Mouse (Mus musculus) liver, postnatal 0 days (tissue): ENCODE data around the gene Snai1. TPM values are rescaled to one million over a fixed set of nuclear protein-coding genes. Genes with fewer than 3 reads are reported as not detected.

Experiments used
- ATAC-seq: fragments of 200-750 bp; cut with Nextera tagmentation; 2 replicates; pipeline ENCODE4 v1.8.0; 2017; ENCODE audit warnings: mild to moderate bottlenecking, moderate library complexity
- DNase-seq: peaks from one replicate; pipeline ENCODE4 v3.0.0-alpha.2; 2016
- H3K27ac ChIP-seq: fragments of 300-500 bp; sonication (generic); 2 replicates; pipeline ENCODE4 v1.5.1; 2014; ENCODE audit warnings: antibody characterized with exemption, moderate library complexity, mild to moderate bottlenecking, low read depth
- H3K27me3 ChIP-seq: fragments of 300-500 bp; sonication (generic); 2 replicates; pipeline ENCODE4 v1.6.1; 2014; ENCODE audit warnings: low read length, control low read depth, mixed read lengths; ENCODE audit not compliant: insufficient read depth
- H3K36me3 ChIP-seq: fragments of 300-500 bp; sonication (generic); replicated peaks from 2 replicates; pipeline ENCODE4 v1.6.1; 2014; ENCODE audit warnings: mild to moderate bottlenecking, control low read depth, low read length, moderate library complexity, mixed read lengths; ENCODE audit not compliant: insufficient read depth
- H3K4me1 ChIP-seq: fragments of 300-500 bp; sonication (generic); 2 replicates; pipeline ENCODE4 v1.6.1; 2014; ENCODE audit warnings: antibody characterized with exemption, mild to moderate bottlenecking, control low read depth; ENCODE audit not compliant: insufficient read depth
- H3K4me2 ChIP-seq: fragments of 300-500 bp; sonication (generic); 2 replicates; pipeline ENCODE4 v1.6.1; 2014; ENCODE audit warnings: low read depth, mild to moderate bottlenecking, low read length, moderate library complexity, mixed read lengths
- H3K4me3 ChIP-seq: fragments of 300-500 bp; sonication (generic); 2 replicates; pipeline ENCODE4 v1.5.1; 2014; ENCODE audit warnings: low read depth, low read length
- H3K9ac ChIP-seq: fragments of 300-500 bp; sonication (generic); replicated peaks from 2 replicates; pipeline ENCODE4 v1.6.1; 2014; ENCODE audit warnings: mild to moderate bottlenecking, moderate library complexity
- H3K9me3 ChIP-seq: fragments of 300-500 bp; sonication (generic); 2 replicates; pipeline ENCODE4 v1.6.1; 2016; ENCODE audit warnings: mild to moderate bottlenecking, control low read depth, low read length, mixed read lengths
- CTCF ChIP-seq: sonication (generic); IDR thresholded peaks from 2 replicates; pipeline ENCODE4 v1.5.1; 2016; ENCODE audit warnings: antibody characterized with exemption, low read depth
- EP300 ChIP-seq: IDR thresholded peaks from 2 replicates; pipeline ENCODE4 v1.6.1; 2016; ENCODE audit warnings: antibody characterized with exemption, low read depth, mild to moderate bottlenecking
- WGBS: fragments of 180-500 bp; shearing (Covaris S2); extraction: QIAGEN DNeasy Blood & Tissue Kit; methylation state at CpG from one replicate; pipeline ENCODE4 v1.1.7; 2014; ENCODE audit not compliant: insufficient replicate concordance; 5-methylcytosine and 5-hydroxymethylcytosine counted together
- polyA plus RNA-seq: library from polyadenylated mRNA; unstranded; fragments of >200 nt; fragmentation: Nextera tagmentation; extraction: Ambion mirVana; gene quantifications from 2 replicates; pipeline ENCODE4 v1.2.1, GENCODE M21; 2015

Snai1 gene
- polyA plus RNA-seq, 1 experiment from 2014 or later = 2.3 TPM

- Histone ChIP-seq H3K4me3 (no peak overlapping the region), H3K4me1 (0 out of 2 replicates have a peak, but pooled peaks cover 3% of the 10 kb centered on the region), H3K9ac (no peak overlapping the region), H3K27me3 (no peaks in the 10 kb centered on the region), H3K4me2 (no peak overlapping the region), H3K27ac (no peak overlapping the region), H3K36me3 (no peaks in the 10 kb centered on the region), H3K9me3 (no peaks in the 10 kb centered on the region)
- ATAC-seq (no peak), DNase-seq (no peak)
- WGBS = 83% methylated on average over 8 of the region's 8 CpGs
- TF ChIP-seq CTCF = no peak
- no peak for TF ChIP-seq EP300
Observed at GRCm38 (mm10) chr2:167547444-167547843, 9.4 kb downstream of the Snai1 start.

- WGBS = 71% methylated on average over 7 of the region's 7 CpGs
- H3K9me3 ChIP-seq = no peaks in the 10 kb centered on the region
- ATAC-seq = no peak
- H3K4me3 ChIP-seq = no peak overlapping the region
- H3K27ac ChIP-seq = no peak overlapping the region
- H3K4me1 ChIP-seq = no peaks in the 10 kb centered on the region
- H3K27me3 ChIP-seq = no peaks in the 10 kb centered on the region
- no peak overlapping the region for H3K4me2 ChIP-seq
- TF ChIP-seq CTCF (no peak), EP300 (no peak)
- H3K36me3 ChIP-seq = no peaks in the 10 kb centered on the region
- no peak overlapping the region for H3K9ac ChIP-seq
- DNase-seq = no peak
Observed at GRCm38 (mm10) chr2:167548961-167549360, 11.0 kb downstream of the Snai1 start.

GRCm38 (mm10) chr2:167550341-167550854 is 12.4 kb downstream of the Snai1 start:
- no peak overlapping the region for H3K4me2 ChIP-seq
- no peaks in the 10 kb centered on the region for H3K36me3 ChIP-seq
- no peaks in the 10 kb centered on the region for H3K27me3 ChIP-seq
- no peak for TF ChIP-seq CTCF
- no peak for TF ChIP-seq EP300
- ATAC-seq = no peak
- DNase-seq = no peak
- no peak overlapping the region for H3K27ac ChIP-seq
- no peak overlapping the region for H3K9ac ChIP-seq
- H3K4me1 ChIP-seq = no peaks in the 10 kb centered on the region
- no peak overlapping the region for H3K4me3 ChIP-seq
- no peaks in the 10 kb centered on the region for H3K9me3 ChIP-seq
- WGBS = 78% methylated on average over 8 of the region's 8 CpGs

GRCm38 (mm10) chr2:167551342-167551920 is 13.4 kb downstream of the Snai1 start:
- no peak for TF ChIP-seq CTCF
- no peak for TF ChIP-seq EP300
- Histone ChIP-seq H3K36me3 (no peaks in the 10 kb centered on the region), H3K27me3 (no peaks in the 10 kb centered on the region), H3K27ac (no peak overlapping the region), H3K9me3 (no peaks in the 10 kb centered on the region), H3K4me2 (no peak overlapping the region), H3K9ac (no peak overlapping the region), H3K4me1 (no peaks in the 10 kb centered on the region), H3K4me3 (no peak overlapping the region)
- DNase-seq = no peak
- 57% methylated on average over 8 of the region's 8 CpGs for WGBS
- no peak for ATAC-seq

- Histone ChIP-seq H3K27me3 (no peaks in the 10 kb centered on the region), H3K4me2 (no peak overlapping the region), H3K27ac (no peak overlapping the region), H3K4me1 (no peaks in the 10 kb centered on the region), H3K36me3 (no peaks in the 10 kb centered on the region), H3K9ac (no peak overlapping the region), H3K9me3 (no peaks in the 10 kb centered on the region), H3K4me3 (no peak overlapping the region)
- ATAC-seq (no peak), DNase-seq (no peak)
- no peak for TF ChIP-seq EP300
- no peak for TF ChIP-seq CTCF
- WGBS = 71% methylated on average over 4 of the region's 4 CpGs
Observed at GRCm38 (mm10) chr2:167552292-167552691, 14.3 kb downstream of the Snai1 start.

GRCm38 (mm10) chr2:167552927-167553402 is 15.0 kb downstream of the Snai1 start:
- Histone ChIP-seq H3K27ac (no peak overlapping the region), H3K36me3 (no peaks in the 10 kb centered on the region), H3K9me3 (no peaks in the 10 kb centered on the region), H3K27me3 (no peaks in the 10 kb centered on the region), H3K9ac (no peak overlapping the region), H3K4me2 (no peak overlapping the region), H3K4me1 (no peaks in the 10 kb centered on the region), H3K4me3 (no peak overlapping the region)
- DNase-seq (no peak), ATAC-seq (0 out of 2 replicates have a peak, but pooled peaks have one; percentile 41)
- WGBS = 42% methylated on average over 11 of the region's 11 CpGs
- no peak for TF ChIP-seq EP300
- no peak for TF ChIP-seq CTCF

GRCm38 (mm10) chr2:167555766-167556165 is 17.8 kb downstream of the Snai1 start:
- Histone ChIP-seq H3K36me3 (no peaks in the 10 kb centered on the region), H3K4me1 (peaks cover 6% of the 10 kb centered on the region), H3K27ac (no peak overlapping the region), H3K9ac (no peak overlapping the region), H3K4me3 (no peak overlapping the region), H3K4me2 (no peak overlapping the region), H3K27me3 (no peaks in the 10 kb centered on the region), H3K9me3 (no peaks in the 10 kb centered on the region)
- WGBS = 70% methylated on average over 5 of the region's 5 CpGs
- ATAC-seq = no peak
- no peak for DNase-seq
- no peak for TF ChIP-seq EP300
- TF ChIP-seq CTCF = no peak
